Mouse (Mus musculus) cerebellum, adult 11-12 months (tissue): ENCODE measurements around the gene Rps10.

ENCODE experiments used
- DNase-seq: peaks from one replicate; pipeline ENCODE4 v3.0.0; 2022

Gene Rps10

GRCm38 (mm10) chr17:27636132-27637020, at the start of gene Rps10:
TSS of gene Rps10 (minus strand) at chr17:27636669.
- peak; percentile 67 for DNase-seq

- DNase-seq = no peak
Measured at GRCm38 (mm10) chr17:27685550-27685913, 49.1 kb upstream of the Rps10 start.

- peak; percentile 78 for DNase-seq
Measured at GRCm38 (mm10) chr17:27684886-27685549, 48.5 kb upstream of the Rps10 start.

GRCm38 (mm10) chr17:27678924-27679813, 42.7 kb upstream of the Rps10 start:
- no peak for DNase-seq

GRCm38 (mm10) chr17:27677756-27678155, 41.3 kb upstream of the Rps10 start:
- no peak for DNase-seq

GRCm38 (mm10) chr17:27676270-27676669, 39.8 kb upstream of the Rps10 start:
- no peak for DNase-seq

GRCm38 (mm10) chr17:27675453-27675852, 39.0 kb upstream of the Rps10 start:
- no peak for DNase-seq

- no peak for DNase-seq
Measured at GRCm38 (mm10) chr17:27673945-27674344, 37.5 kb upstream of the Rps10 start.

- DNase-seq = no peak
Measured at GRCm38 (mm10) chr17:27671720-27672119, 35.3 kb upstream of the Rps10 start.

GRCm38 (mm10) chr17:27658767-27659166, 22.3 kb upstream of the Rps10 start:
- DNase-seq = no peak

- peak; percentile 87 for DNase-seq
Measured at GRCm38 (mm10) chr17:27657123-27657522, 20.7 kb upstream of the Rps10 start.

GRCm38 (mm10) chr17:27656414-27656813, 19.9 kb upstream of the Rps10 start:
- DNase-seq = peak; percentile 60

GRCm38 (mm10) chr17:27656011-27656399, 19.5 kb upstream of the Rps10 start:
- DNase-seq = peak; percentile 82

GRCm38 (mm10) chr17:27655089-27656010, 18.9 kb upstream of the Rps10 start, which contains the start of gene Pacsin1:
TSS of gene Pacsin1 (plus strand) at chr17:27655509.
- DNase-seq = peak; percentile 92

- no peak for DNase-seq
Measured at GRCm38 (mm10) chr17:27653253-27653959, 16.9 kb upstream of the Rps10 start.

GRCm38 (mm10) chr17:27652046-27652790, 15.7 kb upstream of the Rps10 start:
- DNase-seq = no peak

GRCm38 (mm10) chr17:27650586-27650985, 14.1 kb upstream of the Rps10 start:
- peak; percentile 63 for DNase-seq

- DNase-seq = peak; percentile 82
Measured at GRCm38 (mm10) chr17:27650160-27650559, 13.7 kb upstream of the Rps10 start.

- DNase-seq = peak; percentile 74
Measured at GRCm38 (mm10) chr17:27645807-27646206, 9.3 kb upstream of the Rps10 start.

GRCm38 (mm10) chr17:27644572-27644971, 8.1 kb upstream of the Rps10 start:
- peak; percentile 63 for DNase-seq
